Mouse (Mus musculus): ENCODE data around the gene Nynrin. TPM values are rescaled to one million over a fixed set of nuclear protein-coding genes. Genes with fewer than 3 reads are reported as not detected.

Gene Nynrin
- polyA plus RNA-seq, 1 experiment from 2014 or later: 36.0 TPM

DNA sequence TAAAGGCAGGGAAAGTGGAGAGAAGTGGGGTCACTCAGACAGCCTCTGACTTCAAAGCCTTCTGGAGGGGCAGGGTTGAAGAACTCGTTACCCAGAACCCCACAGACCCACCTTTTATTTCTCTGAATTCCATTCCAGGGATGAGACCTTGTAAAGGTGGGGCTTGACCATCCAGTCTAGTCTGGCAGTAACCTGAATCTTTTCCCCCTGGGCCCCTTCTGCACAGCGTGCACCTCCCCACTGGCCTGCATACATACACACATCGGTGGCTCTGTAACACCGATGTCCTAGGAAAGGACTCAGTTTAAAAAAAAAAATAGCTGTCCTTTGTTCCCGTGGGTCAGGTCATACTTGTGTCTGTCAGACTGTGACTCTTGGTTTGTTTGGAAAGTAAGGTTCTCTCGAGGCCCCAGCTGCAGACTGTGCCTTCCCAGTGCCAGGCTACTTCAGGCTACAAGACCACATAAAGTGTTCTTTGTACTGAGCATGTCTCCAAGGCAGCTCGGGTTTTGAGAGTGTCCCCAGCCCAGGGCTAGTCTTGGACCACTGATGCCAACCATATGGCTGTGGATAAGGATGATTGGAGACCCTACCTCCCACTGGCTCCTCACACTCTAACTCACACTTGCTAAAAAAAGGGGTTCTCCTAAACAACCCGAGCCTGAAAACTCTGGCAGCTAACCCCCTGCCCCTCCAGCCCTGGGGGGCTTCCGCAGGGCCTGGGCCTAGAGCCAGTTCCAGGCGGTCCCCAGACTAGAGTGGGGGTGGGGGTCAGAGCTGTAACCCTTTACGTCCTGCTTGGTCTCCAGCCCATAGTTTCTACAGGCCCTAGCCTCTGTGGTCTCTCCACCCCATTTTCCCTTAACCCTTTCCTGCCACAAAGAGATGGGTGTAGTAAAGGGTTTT lies 911 bp upstream of the Nynrin start:
- peak overlapping the region; percentile 95 for H3K27ac ChIP-seq (replicated peaks)
- H3K4me3 ChIP-seq: peak overlapping the region; percentile 82
- H3K27me3 ChIP-seq (replicated peaks; ENCODE audit: low read depth, poor library complexity, severe bottlenecking): no peaks in the 10 kb centered on the region
- under 1% methylated on average over 11 of the region's 11 CpGs for WGBS
- H3K36me3 ChIP-seq (replicated peaks): peaks cover 12% of the 10 kb centered on the region
- H3K4me1 ChIP-seq: peaks cover 63% of the 10 kb centered on the region
- no peaks in the 10 kb centered on the region for H3K9me3 ChIP-seq
- DNase-seq (ENCODE audit: low spot score): peak; percentile 84

DNA sequence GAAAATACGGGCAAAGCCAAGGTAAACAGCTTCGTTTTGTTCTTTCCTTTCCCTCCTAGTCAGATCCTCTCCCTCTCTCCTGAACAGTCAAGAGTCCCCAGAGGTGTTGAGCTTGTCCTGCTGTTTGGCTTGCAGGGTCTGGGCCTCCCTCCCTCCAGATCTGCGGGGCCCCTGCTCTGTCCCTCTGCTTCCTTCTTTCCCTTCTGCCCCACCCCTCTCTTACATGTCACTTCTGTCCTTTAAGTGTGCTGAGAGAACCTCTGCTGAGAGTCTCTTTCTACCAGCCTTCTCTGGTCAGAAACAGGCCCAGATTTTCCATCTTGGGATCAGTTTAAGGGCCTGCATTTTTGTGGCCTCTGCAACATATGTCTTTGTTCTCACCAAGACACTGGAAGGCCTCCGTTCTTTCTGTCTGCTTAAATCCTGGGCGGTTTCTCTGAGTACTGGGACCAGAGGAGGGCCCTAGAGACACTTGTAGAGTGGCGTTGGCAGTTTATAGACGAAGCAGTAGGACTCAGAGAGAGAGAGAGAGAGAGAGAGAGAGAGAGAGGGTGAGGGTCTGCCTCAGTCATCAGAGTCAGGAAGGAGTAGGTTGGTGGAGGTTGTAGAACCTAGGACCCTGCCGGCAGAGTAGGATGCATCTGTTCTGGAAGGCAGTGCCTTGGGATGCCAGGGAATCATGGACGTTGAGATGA lies 743 bp downstream of the Nynrin start:
- H3K27ac ChIP-seq (replicated peaks): peak overlapping the region; percentile 95
- DNase-seq (ENCODE audit: low spot score): peak; percentile 57
- peak overlapping the region; percentile 82 for H3K4me3 ChIP-seq
- 0% methylated on average over 9 of the region's 9 CpGs for WGBS
- H3K9me3 ChIP-seq: no peaks in the 10 kb centered on the region
- no peaks in the 10 kb centered on the region for H3K27me3 ChIP-seq (replicated peaks; ENCODE audit: low read depth, poor library complexity, severe bottlenecking)
- H3K36me3 ChIP-seq (replicated peaks): peaks cover 24% of the 10 kb centered on the region
- H3K4me1 ChIP-seq: peaks cover 76% of the 10 kb centered on the region

DNA sequence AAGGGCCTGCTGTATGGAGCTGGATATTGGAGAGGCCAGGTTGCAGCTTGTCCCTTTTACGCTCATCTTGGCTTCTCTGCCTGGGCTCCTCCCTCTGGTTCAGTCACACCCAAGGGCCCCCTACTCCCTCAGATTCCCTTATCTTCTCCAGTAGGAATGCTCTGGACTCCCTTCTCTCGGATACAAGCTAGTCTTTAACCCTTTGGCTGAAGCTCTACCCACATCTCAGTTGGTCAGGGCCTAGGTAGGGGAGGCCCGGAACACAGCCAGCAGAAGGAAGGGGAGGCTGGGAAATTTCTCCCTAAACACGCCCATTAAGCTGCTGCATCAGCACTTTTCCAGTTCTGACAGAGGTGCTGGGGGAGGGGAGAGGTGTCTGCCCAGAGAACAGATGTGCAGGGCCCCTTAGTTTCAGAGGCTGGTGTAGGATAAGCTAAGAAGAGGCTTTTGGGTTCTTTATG lies 1.3 kb downstream of the Nynrin start:
- Histone ChIP-seq H3K4me3 (peak overlapping the region; percentile 82), H3K9me3 (no peaks in the 10 kb centered on the region), H3K4me1 (peaks cover 76% of the 10 kb centered on the region), H3K36me3 (replicated peaks) (peaks cover 27% of the 10 kb centered on the region), H3K27ac (replicated peaks) (peak overlapping the region; percentile 95), H3K27me3 (replicated peaks; ENCODE audit: low read depth, poor library complexity, severe bottlenecking) (no peaks in the 10 kb centered on the region)
- DNase-seq (ENCODE audit: low spot score): peak; percentile 74
- WGBS: 0% methylated on average over 4 of the region's 4 CpGs

DNA sequence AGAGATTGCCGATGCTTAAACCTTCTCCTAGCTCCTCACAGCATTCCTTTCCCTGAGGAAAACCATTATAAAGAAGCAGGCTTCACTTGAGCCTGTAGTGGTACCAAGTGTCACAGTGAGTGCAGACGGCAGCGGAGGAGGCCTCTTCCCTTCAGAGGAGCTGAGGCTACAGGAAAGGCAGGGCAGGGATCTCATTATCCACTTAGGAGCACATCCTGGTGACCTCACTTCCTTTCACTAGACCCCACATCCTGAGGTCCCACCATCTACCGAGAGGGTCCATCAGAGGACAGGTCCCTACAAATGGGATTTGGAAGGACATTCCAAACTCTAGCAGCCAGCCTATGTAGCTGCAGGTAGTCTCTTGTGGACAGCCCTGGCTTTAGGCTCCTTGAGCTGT lies 3.8 kb downstream of the Nynrin start:
- no peak for DNase-seq (ENCODE audit: low spot score)
- H3K36me3 ChIP-seq (replicated peaks): peaks cover 43% of the 10 kb centered on the region
- H3K27ac ChIP-seq (replicated peaks): peak overlapping the region; percentile 51
- H3K9me3 ChIP-seq: no peaks in the 10 kb centered on the region
- WGBS: 41% methylated on average over 4 of the region's 4 CpGs
- H3K4me1 ChIP-seq: peaks cover 79% of the 10 kb centered on the region
- H3K4me3 ChIP-seq: peak overlapping the region; percentile 38
- no peaks in the 10 kb centered on the region for H3K27me3 ChIP-seq (replicated peaks; ENCODE audit: low read depth, poor library complexity, severe bottlenecking)

DNA sequence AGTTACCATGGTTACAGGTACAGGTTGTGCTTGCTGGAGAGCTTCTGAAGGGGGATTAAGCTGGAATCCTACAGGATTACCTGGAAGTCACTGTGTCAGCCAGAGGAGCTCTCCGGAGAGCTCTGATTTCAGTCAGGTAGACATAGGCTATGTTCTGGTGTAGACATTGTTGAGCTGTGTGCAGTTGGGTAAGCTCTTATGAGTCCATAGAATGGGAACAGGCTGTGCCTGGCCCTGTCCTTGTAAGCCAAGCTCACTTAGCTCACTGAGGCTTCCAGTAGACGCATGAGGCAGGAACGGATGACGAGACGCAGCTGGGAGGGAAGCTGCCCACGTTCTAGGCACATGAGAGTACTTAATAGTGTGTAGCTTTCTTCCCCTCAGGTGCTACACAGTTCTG lies 8.4 kb downstream of the Nynrin start:
- DNase-seq (ENCODE audit: low spot score): no peak
- Histone ChIP-seq H3K4me1 (peaks cover 52% of the 10 kb centered on the region), H3K27ac (replicated peaks) (peak overlapping the region; percentile 49; the same call in 1 of the 2 replicates), H3K36me3 (replicated peaks) (peaks cover 85% of the 10 kb centered on the region), H3K27me3 (replicated peaks; ENCODE audit: low read depth, poor library complexity, severe bottlenecking) (no peaks in the 10 kb centered on the region), H3K4me3 (0 out of 2 replicates have a peak overlapping the region, but pooled peaks have one; percentile 8), H3K9me3 (no peaks in the 10 kb centered on the region)
- 70% methylated on average over 6 of the region's 6 CpGs for WGBS

DNA sequence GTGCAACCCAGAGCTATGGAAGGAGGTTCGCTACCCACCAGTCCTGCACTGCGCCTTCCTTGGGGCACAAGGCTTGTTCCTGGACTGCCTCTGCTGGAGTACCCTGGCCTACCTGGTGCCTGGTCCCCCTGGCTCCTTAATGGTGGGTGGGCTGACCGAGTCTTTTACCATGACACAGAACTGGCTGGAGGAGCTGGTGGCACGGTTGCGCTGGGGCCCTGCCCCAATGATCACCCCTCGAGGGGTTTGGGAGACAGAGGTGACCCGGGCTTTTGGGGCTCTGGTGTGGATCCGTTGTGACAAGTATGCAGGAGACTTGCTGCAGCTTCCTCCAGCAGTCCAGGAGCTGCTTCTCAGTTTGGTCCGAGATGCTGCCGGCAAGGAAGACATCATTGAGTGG lies 9.2 kb downstream of the Nynrin start:
- H3K36me3 ChIP-seq (replicated peaks): peaks cover 84% of the 10 kb centered on the region
- WGBS: 95% methylated on average over 10 of the region's 10 CpGs

DNA sequence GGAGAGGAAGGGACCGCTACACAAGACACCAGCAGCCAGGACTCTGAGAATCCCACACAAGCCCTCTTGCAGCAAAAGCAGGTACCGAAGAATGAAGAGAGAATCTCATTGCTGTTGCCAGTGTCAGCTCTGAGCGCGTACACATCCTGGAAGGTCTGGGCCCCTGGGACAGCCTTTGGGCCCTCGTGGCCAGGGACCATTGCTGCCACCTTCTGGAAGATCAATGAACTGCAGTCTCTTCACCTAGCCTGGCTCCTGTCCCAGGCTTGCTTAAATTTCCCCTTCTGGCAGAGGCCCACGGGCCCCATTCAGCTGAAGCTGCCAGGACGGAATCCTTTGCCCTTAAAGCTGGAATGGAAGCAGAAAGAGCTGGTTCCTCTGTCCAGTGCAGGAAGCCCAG lies 10.0 kb downstream of the Nynrin start:
- H3K27ac ChIP-seq (replicated peaks): peak overlapping the region; percentile 51
- peaks cover 88% of the 10 kb centered on the region for H3K36me3 ChIP-seq (replicated peaks)
- H3K4me1 ChIP-seq: peaks cover 38% of the 10 kb centered on the region
- DNase-seq (ENCODE audit: low spot score): peak; percentile 82
- no peaks in the 10 kb centered on the region for H3K27me3 ChIP-seq (replicated peaks; ENCODE audit: low read depth, poor library complexity, severe bottlenecking)
- 33% methylated on average over 7 of the region's 7 CpGs for WGBS
- H3K4me3 ChIP-seq: peak overlapping the region; percentile 11; the same call in 1 of the 2 replicates
- H3K9me3 ChIP-seq: no peaks in the 10 kb centered on the region

More for the DNA sequence above, 9.2 kb downstream of the Nynrin start:
- DNase-seq (ENCODE audit: low spot score): no peak
- Histone ChIP-seq H3K4me3 (no peak overlapping the region), H3K27me3 (replicated peaks; ENCODE audit: low read depth, poor library complexity, severe bottlenecking) (no peaks in the 10 kb centered on the region), H3K27ac (replicated peaks) (peak overlapping the region; percentile 51; the same call in 1 of the 2 replicates), H3K9me3 (no peaks in the 10 kb centered on the region), H3K4me1 (peaks cover 44% of the 10 kb centered on the region)

DNA sequence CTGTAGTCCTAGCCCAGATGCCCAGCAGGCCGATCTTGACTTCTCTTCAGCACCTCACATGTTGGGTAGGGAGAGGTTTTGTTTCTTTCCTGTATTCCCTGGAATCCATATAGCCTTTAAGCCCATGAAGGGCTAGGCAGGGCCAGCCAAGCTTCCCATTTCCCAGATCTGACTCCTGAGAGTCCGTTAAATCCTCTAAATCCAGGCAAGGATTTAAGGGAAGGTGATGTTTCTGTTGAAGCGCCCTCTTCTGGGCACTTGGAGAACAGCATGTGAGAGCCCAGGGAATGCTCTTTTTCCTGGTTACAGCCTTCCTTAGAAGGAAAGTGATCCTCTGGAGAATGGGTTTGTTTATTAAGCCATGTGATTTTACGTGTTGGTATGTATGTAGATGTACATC lies 13.2 kb downstream of the Nynrin start:
- Histone ChIP-seq H3K27me3 (replicated peaks; ENCODE audit: low read depth, poor library complexity, severe bottlenecking) (no peaks in the 10 kb centered on the region), H3K4me1 (peaks cover 21% of the 10 kb centered on the region), H3K9me3 (no peaks in the 10 kb centered on the region), H3K27ac (replicated peaks) (no peak overlapping the region), H3K4me3 (no peak overlapping the region), H3K36me3 (replicated peaks) (peaks cover 99% of the 10 kb centered on the region)
- WGBS: 39% methylated on average over 4 of the region's 4 CpGs
- DNase-seq (ENCODE audit: low spot score): peak; percentile 73

DNA sequence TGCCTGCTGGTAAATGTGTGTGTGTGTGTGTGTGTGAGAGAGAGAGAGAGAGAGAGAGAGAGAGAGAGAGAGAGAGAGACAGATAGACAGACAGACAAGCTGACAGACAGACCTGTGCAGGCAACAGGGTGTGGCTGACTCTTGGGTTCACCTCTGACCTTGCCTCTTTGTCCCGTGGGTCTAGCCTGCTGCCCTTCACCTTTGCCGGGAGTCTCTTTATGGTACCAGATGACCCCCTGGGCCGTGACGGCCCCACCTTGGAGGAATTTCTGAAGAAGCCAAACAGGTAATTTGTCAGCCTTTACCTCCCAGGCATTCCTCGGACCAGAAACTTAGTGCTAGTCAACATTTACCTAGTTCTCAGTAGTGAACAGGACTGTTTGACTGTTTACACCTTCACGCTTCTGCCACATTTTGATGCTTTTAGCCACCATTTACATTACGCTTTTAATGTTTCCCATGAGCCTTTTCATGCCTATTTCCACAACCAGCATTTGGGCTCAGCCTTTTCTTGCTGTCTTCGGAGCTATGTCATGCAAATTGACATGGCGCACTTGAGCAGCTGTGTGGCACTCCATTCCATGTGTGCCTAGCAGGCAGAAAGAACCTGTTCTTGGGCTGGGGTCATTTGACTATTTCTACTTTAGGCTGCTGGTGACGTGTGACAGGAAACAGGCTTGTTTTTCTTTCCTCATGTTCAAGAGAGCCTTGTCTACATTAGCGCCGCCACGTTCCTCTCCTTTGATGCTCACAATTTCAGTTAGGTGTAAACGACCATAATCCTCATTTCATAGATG lies 14.6 kb downstream of the Nynrin start:
- DNase-seq (ENCODE audit: low spot score): no peak
- H3K4me3 ChIP-seq: no peak overlapping the region

DNA sequence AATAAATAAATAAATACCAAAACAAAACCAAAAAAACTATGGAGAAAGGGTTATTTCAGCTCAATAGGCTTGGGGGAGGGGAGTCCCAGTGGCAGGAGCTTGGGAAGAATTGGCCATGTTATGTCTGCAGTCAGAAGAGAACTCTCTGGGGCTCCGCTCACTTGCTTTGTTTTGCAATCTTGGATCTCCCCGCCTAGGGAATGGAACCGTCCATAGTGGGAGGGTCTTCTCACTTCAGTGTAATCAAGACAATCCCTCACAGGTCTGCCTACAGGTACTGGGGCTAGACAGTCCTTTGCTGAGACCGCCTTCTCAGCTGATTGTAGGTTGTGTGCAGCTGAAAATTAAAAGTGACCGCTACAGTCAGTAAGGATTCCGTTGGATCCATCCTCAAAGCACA lies 15.7 kb downstream of the Nynrin start:
- 94% methylated on average over 6 of the region's 6 CpGs for WGBS
- no peaks in the 10 kb centered on the region for H3K9me3 ChIP-seq
- peaks cover 14% of the 10 kb centered on the region for H3K4me1 ChIP-seq
- H3K27me3 ChIP-seq (replicated peaks; ENCODE audit: low read depth, poor library complexity, severe bottlenecking): no peaks in the 10 kb centered on the region
- H3K27ac ChIP-seq (replicated peaks): no peak overlapping the region
- no peak overlapping the region for H3K4me3 ChIP-seq
- no peak for DNase-seq (ENCODE audit: low spot score)
- H3K36me3 ChIP-seq (replicated peaks): peaks cover 89% of the 10 kb centered on the region

More for the DNA sequence above, 14.6 kb downstream of the Nynrin start:
- 88% methylated on average over 14 of the region's 14 CpGs for WGBS
- no peaks in the 10 kb centered on the region for H3K9me3 ChIP-seq
- peaks cover 10% of the 10 kb centered on the region for H3K4me1 ChIP-seq
- no peak overlapping the region for H3K27ac ChIP-seq (replicated peaks)
- H3K27me3 ChIP-seq (replicated peaks; ENCODE audit: low read depth, poor library complexity, severe bottlenecking): no peaks in the 10 kb centered on the region
- H3K36me3 ChIP-seq (replicated peaks): peaks cover 99% of the 10 kb centered on the region

DNA sequence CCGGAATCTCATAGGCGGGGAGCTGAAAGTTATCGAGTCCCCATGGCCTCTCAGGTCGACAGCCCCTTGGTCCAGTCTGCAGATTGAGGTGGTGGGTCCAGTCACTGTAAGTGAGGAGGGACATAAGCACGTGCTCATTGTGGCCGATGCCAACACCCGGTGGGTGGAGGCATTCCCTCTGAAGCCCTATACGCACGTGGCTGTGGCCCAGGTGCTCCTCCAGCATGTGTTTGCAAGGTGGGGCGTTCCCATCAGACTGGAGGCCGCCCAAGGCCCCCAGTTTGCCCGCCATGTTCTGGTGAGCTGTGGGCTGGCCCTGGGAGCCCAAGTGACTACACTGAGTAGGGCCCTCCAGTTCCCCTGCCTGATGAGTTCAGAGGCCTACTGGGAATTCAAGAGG lies 18.2 kb downstream of the Nynrin start:
- H3K9me3 ChIP-seq: no peaks in the 10 kb centered on the region
- H3K36me3 ChIP-seq (replicated peaks): peaks cover 64% of the 10 kb centered on the region
- no peaks in the 10 kb centered on the region for H3K27me3 ChIP-seq (replicated peaks; ENCODE audit: low read depth, poor library complexity, severe bottlenecking)
- H3K27ac ChIP-seq (replicated peaks): no peak overlapping the region
- H3K4me1 ChIP-seq: peaks cover 17% of the 10 kb centered on the region
- H3K4me3 ChIP-seq: no peak overlapping the region
- DNase-seq (ENCODE audit: low spot score): no peak
- WGBS: 94% methylated on average over 12 of the region's 12 CpGs

DNA sequence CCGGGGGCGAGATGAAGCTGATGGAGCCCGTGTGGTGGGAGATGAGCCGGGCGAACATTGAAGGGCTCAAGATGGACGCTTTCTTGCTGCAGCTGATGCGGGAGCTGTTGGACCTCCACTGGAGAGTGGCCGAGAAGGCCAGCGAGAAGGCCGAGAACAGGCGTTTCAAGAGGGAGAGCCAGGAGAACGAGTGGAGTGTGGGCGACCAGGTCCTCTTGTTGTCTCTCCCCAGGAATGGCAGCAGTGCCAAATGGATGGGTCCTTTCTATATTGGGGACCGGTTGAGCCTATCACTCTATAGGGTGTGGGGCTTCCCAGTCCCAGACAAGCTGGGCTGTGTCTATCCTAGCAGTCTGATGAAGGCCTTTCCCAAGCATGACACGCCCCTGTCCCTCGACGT lies 18.7 kb downstream of the Nynrin start:
- 0 out of 2 replicates have a peak overlapping the region, but pooled peaks have one; percentile 2 for H3K4me3 ChIP-seq
- no peaks in the 10 kb centered on the region for H3K9me3 ChIP-seq
- H3K27me3 ChIP-seq (replicated peaks; ENCODE audit: low read depth, poor library complexity, severe bottlenecking): no peaks in the 10 kb centered on the region
- no peak overlapping the region for H3K27ac ChIP-seq (replicated peaks)
- H3K4me1 ChIP-seq: peaks cover 22% of the 10 kb centered on the region
- DNase-seq (ENCODE audit: low spot score): no peak
- 90% methylated on average over 17 of the region's 17 CpGs for WGBS
- H3K36me3 ChIP-seq (replicated peaks): peaks cover 59% of the 10 kb centered on the region
